ENCODE assay signal across 9 mouse cellular contexts in genomic region chr2:62630446-62630845, GRCm38 (mm10). TPM values are rescaled to one million over a fixed set of nuclear protein-coding genes. Genes with fewer than 3 reads are reported as not detected.
DNase-seq lines count a peak whose midpoint lies in the region; ATAC-seq and TF ChIP-seq lines count a peak whose summit lies in the region.
"Had no signal": no experiment of that assay in that cellular context is flagged by ENCODE, and none has a peak within 500 bp of the region (broad histone marks: within the 10 kb centered on the region; RNA-seq: fewer than 3 reads in every experiment).

No protein-coding gene starts in this region.

- H3K9me3 ChIP-seq in limb, embryonic 14.5 days (ENCODE audit: control insufficient read depth, low read length), result no peaks in the 10 kb centered on the region
- no peaks in the 10 kb centered on the region for H3K9me3 ChIP-seq in limb, embryonic 10.5 days (replicated peaks)
- H3K9me3 ChIP-seq: lung, embryonic 15.5 days had no signal

- DNase-seq in cerebellum, postnatal 10 days, result peak; percentile 52 to 72
- no peak for DNase-seq in cerebellum, adult 8-10 months
- peak; percentile 87 for DNase-seq in limb, embryonic 14.5 days (ENCODE audit: low spot score)
- DNase-seq in limb, embryonic 10.5 days (ENCODE audit: low spot score), result no peak
- peak; percentile 62 for DNase-seq in c-Kit-negative CD71-positive TER-119-positive erythroid progenitor cells, embryonic 14.5 days (ENCODE audit: low read depth, low spot score)
- DNase-seq in kidney, postnatal 14 days, result peak; percentile 24
- DNase-seq in frontal cortex, postnatal 14 days (ENCODE audit: low spot score in 2 of 2), result no peak

- H3K36me3 ChIP-seq in limb, embryonic 14.5 days (ENCODE audit: control insufficient read depth, insufficient read depth, low read length), result no peaks in the 10 kb centered on the region
- H3K36me3 ChIP-seq in limb, embryonic 10.5 days, result no peaks in the 10 kb centered on the region
- H3K36me3 ChIP-seq: lung, embryonic 15.5 days had no signal

- H3K4me3 ChIP-seq in limb, embryonic 14.5 days (replicated peaks; ENCODE audit: low read length), result no peak overlapping the region
- no peak overlapping the region for H3K4me3 ChIP-seq in limb, embryonic 10.5 days
- H3K4me3 ChIP-seq: lung, embryonic 15.5 days had no signal

- H3K27me3 ChIP-seq in limb, embryonic 14.5 days (ENCODE audit: control insufficient read depth, insufficient read depth, low read length), result no peaks in the 10 kb centered on the region
- no peaks in the 10 kb centered on the region for H3K27me3 ChIP-seq in limb, embryonic 10.5 days (ENCODE audit: low read depth, poor library complexity, severe bottlenecking)
- H3K27me3 ChIP-seq: lung, embryonic 15.5 days had no signal

- no peak overlapping the region for H3K9ac ChIP-seq in limb, embryonic 14.5 days (ENCODE audit: low read depth, low read length, severe bottlenecking)
- H3K9ac ChIP-seq: lung, embryonic 15.5 days had no signal

- H3K4me2 ChIP-seq in limb, embryonic 14.5 days (replicated peaks; ENCODE audit: low read depth, low read length, severe bottlenecking), result no peak overlapping the region
- H3K4me2 ChIP-seq: lung, embryonic 15.5 days had no signal

- H3K27ac ChIP-seq in limb, embryonic 14.5 days (replicated peaks; ENCODE audit: low read depth, low read length), result no peak overlapping the region
- no peak overlapping the region for H3K27ac ChIP-seq in limb, embryonic 10.5 days
- H3K27ac ChIP-seq: lung, embryonic 15.5 days had no signal

- no peaks in the 10 kb centered on the region for H3K4me1 ChIP-seq in limb, embryonic 14.5 days (ENCODE audit: control insufficient read depth, insufficient read depth, low read length)
- H3K4me1 ChIP-seq in limb, embryonic 10.5 days, result 0 out of 2 replicates have a peak, but pooled peaks cover 2% of the 10 kb centered on the region
- H3K4me1 ChIP-seq: lung, embryonic 15.5 days had no signal

- TF ChIP-seq POLR2A in limb, embryonic 14.5 days (IDR thresholded peaks at IDR 0.05; ENCODE audit: borderline replicate concordance, extremely low read depth, insufficient read depth, insufficient read length), result no peak

- 21% methylated on average over 6 of the region's 6 CpGs for WGBS in limb, embryonic 14.5 days
- WGBS in limb, embryonic 10.5 days, result 32% methylated on average over 6 of the region's 6 CpGs

- ATAC-seq in limb, embryonic 14.5 days (ENCODE audit: low FRiP score, low read depth), result peak; percentile 44; the same call in 1 of the 2 replicates
- 0 out of 2 replicates have a peak, but pooled peaks have one; percentile 49 for ATAC-seq in monocyte, adult 5-6 weeks (replicated peaks; ENCODE audit: insufficient number of reproducible peaks, low FRiP score, low TSS enrichment, poor library complexity, severe bottlenecking)

RNA-seq across cellular contexts. Expression of gene Ifih1, which starts 15.6 kb away (rescaled TPM):
- 0.67 and 0.75 TPM in 2 replicates for polyA plus RNA-seq in limb, embryonic 14.5 days (2012; rRNA removed)
- 1.8 and 2.7 TPM in 2 replicates for polyA plus RNA-seq in limb, embryonic 14.5 days (2014; fragmentation: Nextera tagmentation; extraction: Ambion mirVana)
- 0.45 and 0.73 TPM in 2 replicates for polyA plus RNA-seq in limb, embryonic 10.5 days (2016; fragmentation: Nextera tagmentation; extraction: Ambion mirVana)
- total RNA-seq in monocyte, adult 5-6 weeks (2017), result 27.3 to 53.1 TPM (median 48.1 TPM) in 3 replicates

RNA-seq across cellular contexts. Expression of gene Gca, which starts 33.6 kb away (rescaled TPM):
- polyA plus RNA-seq in limb, embryonic 14.5 days (2012; rRNA removed), result 2.6 and 2.8 TPM in 2 replicates
- 2.7 and 3.2 TPM in 2 replicates for polyA plus RNA-seq in limb, embryonic 14.5 days (2014; fragmentation: Nextera tagmentation; extraction: Ambion mirVana)
- polyA plus RNA-seq in limb, embryonic 10.5 days (2016; fragmentation: Nextera tagmentation; extraction: Ambion mirVana), result 0.44 and 0.45 TPM in 2 replicates
- total RNA-seq in monocyte, adult 5-6 weeks (2017), result 1.3 to 13.8 TPM (median 1.4 TPM) in 3 replicates

RNA-seq across cellular contexts. Expression of gene Fap, which starts 56.6 kb away (rescaled TPM):
- polyA plus RNA-seq in limb, embryonic 14.5 days (2012; rRNA removed), result 26.8 and 31.9 TPM in 2 replicates
- 28.0 and 29.9 TPM in 2 replicates for polyA plus RNA-seq in limb, embryonic 14.5 days (2014; fragmentation: Nextera tagmentation; extraction: Ambion mirVana)
- 4.5 and 6.4 TPM in 2 replicates for polyA plus RNA-seq in limb, embryonic 10.5 days (2016; fragmentation: Nextera tagmentation; extraction: Ambion mirVana)
- 0.78 to 3.0 TPM (median 2.2 TPM) in 3 replicates for total RNA-seq in monocyte, adult 5-6 weeks (2017)

Comparison
In these comparisons a context has a peak if more than half of its experiments do, and no peak if none do; other contexts are left out.
1. DNase-seq: peak in cerebellum, postnatal 10 days (2 of 2), limb, embryonic 14.5 days (single experiment), c-Kit-negative CD71-positive TER-119-positive erythroid progenitor cells, embryonic 14.5 days (single experiment) and kidney, postnatal 14 days (single experiment); none in cerebellum, adult 8-10 months (single experiment), limb, embryonic 10.5 days (single experiment) and frontal cortex, postnatal 14 days (0 of 2).